Mouse (Mus musculus) liver, embryonic 14.5 days (tissue): ENCODE results near the gene Thsd4. TPM values are rescaled to one million over a fixed set of nuclear protein-coding genes. Genes with fewer than 3 reads are reported as not detected.

ENCODE experiments used
- ATAC-seq: fragments of 200-750 bp; cut with Nextera tagmentation; 2 replicates; pipeline ENCODE4 v1.8.0; 2017; ENCODE audit warnings: moderate number of reproducible peaks, mild to moderate bottlenecking, moderate library complexity; ENCODE audit not compliant: insufficient read depth
- DNase-seq, 3 experiments: peaks; one replicate each; pipeline ENCODE4 v3.0.0-alpha.2; 2012 to 2013; ENCODE audit warnings: low read depth in 3 of 3, low spot score in 3 of 3
- H3K27ac ChIP-seq: fragments of 300-500 bp; sonication (generic); 2 replicates; pipeline ENCODE4 v1.5.1; 2014; ENCODE audit warnings: moderate library complexity, mild to moderate bottlenecking, control low read depth, inconsistent platforms
- H3K27me3 ChIP-seq: fragments of 300-500 bp; sonication (generic); 2 replicates; pipeline ENCODE4 v1.6.1; 2014; ENCODE audit warnings: mild to moderate bottlenecking, low read length, moderate library complexity; ENCODE audit not compliant: control insufficient read depth, insufficient read depth
- H3K36me3 ChIP-seq: fragments of 300-500 bp; sonication (generic); replicated peaks from 2 replicates; pipeline ENCODE4 v1.6.1; 2014; ENCODE audit warnings: low read depth; ENCODE audit not compliant: control insufficient read depth, insufficient read depth
- H3K4me1 ChIP-seq, 2 experiments: fragments of 200-500 bp in 1 of 2; fragments of 300-500 bp in 1 of 2; sonication (generic) in 1 of 2; replicated peaks; 2 replicates each; pipeline ENCODE4 v1.6.1; 2012 to 2014; ENCODE audit warnings: antibody characterized with exemption in 1 of 2, inconsistent platforms in 1 of 2, low read length in 1 of 2; ENCODE audit not compliant: control insufficient read depth in 2 of 2, insufficient read depth in 2 of 2
- H3K4me2 ChIP-seq: fragments of 300-500 bp; sonication (generic); 2 replicates; pipeline ENCODE4 v1.6.1; 2014; ENCODE audit warnings: low read depth, mild to moderate bottlenecking, control low read depth, moderate library complexity
- H3K4me3 ChIP-seq, 2 experiments: fragments of 200-500 bp in 1 of 2; fragments of 300-500 bp in 1 of 2; sonication (generic) in 1 of 2; 2 replicates each; pipeline ENCODE4 v1.5.1; 2012 to 2014; ENCODE audit warnings: low read depth in 2 of 2, low read length in 2 of 2, mild to moderate bottlenecking in 2 of 2, control low read depth in 1 of 2, inconsistent platforms in 1 of 2, moderate library complexity in 1 of 2; ENCODE audit not compliant: insufficient read depth in 1 of 2
- H3K9ac ChIP-seq: fragments of 300-500 bp; sonication (generic); replicated peaks from 2 replicates; pipeline ENCODE4 v1.6.1; 2014; ENCODE audit warnings: mild to moderate bottlenecking, control low read depth, moderate library complexity
- H3K9me3 ChIP-seq: fragments of 300-500 bp; sonication (generic); 2 replicates; pipeline ENCODE4 v1.6.1; 2016; ENCODE audit warnings: low read length, mixed read lengths; ENCODE audit not compliant: control insufficient read depth
- CTCF ChIP-seq: IDR thresholded peaks from 2 replicates; pipeline ENCODE4 v1.5.1; 2016; ENCODE audit warnings: antibody characterized with exemption, low read depth, control low read depth
- EP300 ChIP-seq: IDR thresholded peaks from 2 replicates; pipeline ENCODE4 v1.6.1; 2016; ENCODE audit warnings: antibody characterized with exemption, low read depth
- WGBS: fragments of 180-500 bp; shearing (Covaris S2); extraction: QIAGEN DNeasy Blood & Tissue Kit; methylation state at CpG from one replicate; pipeline ENCODE4 v1.1.7; 2014; ENCODE audit not compliant: insufficient replicate concordance; 5-methylcytosine and 5-hydroxymethylcytosine counted together
- polyA plus RNA-seq, 2 experiments: library from polyadenylated mRNA; depleted of rRNA in 1 of 2; stranded (reverse) in 1 of 2; unstranded in 1 of 2; fragments of >200 nt; fragmentation: Nextera tagmentation in 1 of 2; extraction: Ambion mirVana in 1 of 2; gene quantifications; 2 replicates each; pipeline versions ENCODE4 v1.2.1 to v1.2.3; 2012 to 2014

Thsd4 gene
- polyA plus RNA-seq, 2 experiments = 0.43 to 0.48 TPM

GRCm38 (mm10) chr9:59956496-59956895 is 565.4 kb downstream of the Thsd4 start:
- DNase-seq (no peak), ATAC-seq (no peak)
- no peak overlapping the region for H3K27ac ChIP-seq
- H3K36me3 ChIP-seq = no peaks in the 10 kb centered on the region
- no peaks in the 10 kb centered on the region for H3K4me1 ChIP-seq
- H3K4me2 ChIP-seq = no peak overlapping the region
- no peak overlapping the region for H3K4me3 ChIP-seq
- no peak for TF ChIP-seq EP300
- TF ChIP-seq CTCF = no peak
- WGBS = 42% methylated on average over 6 of the region's 6 CpGs
- no peaks in the 10 kb centered on the region for H3K9me3 ChIP-seq
- no peak overlapping the region for H3K9ac ChIP-seq
- no peaks in the 10 kb centered on the region for H3K27me3 ChIP-seq

GRCm38 (mm10) chr9:59955692-59956091 is 566.2 kb downstream of the Thsd4 start:
- TF ChIP-seq CTCF = no peak
- no peak for TF ChIP-seq EP300
- Histone ChIP-seq H3K9ac (no peak overlapping the region), H3K27me3 (no peaks in the 10 kb centered on the region), H3K9me3 (no peaks in the 10 kb centered on the region), H3K4me2 (no peak overlapping the region), H3K4me1 (no peaks in the 10 kb centered on the region), H3K4me3 (no peak overlapping the region), H3K36me3 (no peaks in the 10 kb centered on the region), H3K27ac (no peak overlapping the region)
- ATAC-seq = no peak
- 61% methylated on average over 6 of the region's 6 CpGs for WGBS
- no peak for DNase-seq

- WGBS = 46% methylated on average over 3 of the region's 3 CpGs
- no peak overlapping the region for H3K4me3 ChIP-seq
- no peaks in the 10 kb centered on the region for H3K27me3 ChIP-seq
- H3K9me3 ChIP-seq = no peaks in the 10 kb centered on the region
- no peaks in the 10 kb centered on the region for H3K36me3 ChIP-seq
- no peaks in the 10 kb centered on the region for H3K4me1 ChIP-seq
- H3K27ac ChIP-seq = no peak overlapping the region
- ATAC-seq (no peak), DNase-seq (no peak)
- no peak overlapping the region for H3K4me2 ChIP-seq
- no peak for TF ChIP-seq CTCF
- no peak for TF ChIP-seq EP300
- H3K9ac ChIP-seq = no peak overlapping the region
These were observed 566.6 kb downstream of the Thsd4 start for GRCm38 (mm10) chr9:59955199-59955598.

GRCm38 (mm10) chr9:59953556-59953955 is 568.3 kb downstream of the Thsd4 start:
- H3K27ac ChIP-seq = no peak overlapping the region

GRCm38 (mm10) chr9:59952515-59953070 is 569.3 kb downstream of the Thsd4 start:
- Histone ChIP-seq H3K4me2 (no peak overlapping the region), H3K27me3 (no peaks in the 10 kb centered on the region), H3K9me3 (no peaks in the 10 kb centered on the region), H3K9ac (no peak overlapping the region), H3K36me3 (no peaks in the 10 kb centered on the region), H3K4me1 (no peaks in the 10 kb centered on the region), H3K27ac (no peak overlapping the region), H3K4me3 (no peak overlapping the region)
- DNase-seq (no peak), ATAC-seq (no peak)
- 34% methylated on average over 6 of the region's 8 CpGs for WGBS
- TF ChIP-seq EP300 (no peak), CTCF (no peak)

More at GRCm38 (mm10) chr9:59953556-59953955, 568.3 kb downstream of the Thsd4 start:
- no peaks in the 10 kb centered on the region for H3K4me1 ChIP-seq
- no peak for TF ChIP-seq EP300
- no peak for TF ChIP-seq CTCF
- no peak overlapping the region for H3K4me3 ChIP-seq
- 66% methylated on average over 7 of the region's 7 CpGs for WGBS
- H3K4me2 ChIP-seq = no peak overlapping the region
- no peaks in the 10 kb centered on the region for H3K36me3 ChIP-seq
- no peaks in the 10 kb centered on the region for H3K27me3 ChIP-seq
- no peak for DNase-seq
- H3K9ac ChIP-seq = no peak overlapping the region
- no peak for ATAC-seq
- no peaks in the 10 kb centered on the region for H3K9me3 ChIP-seq
